Mouse (Mus musculus): ENCODE results near the gene Pecam1. TPM values are rescaled to one million over a fixed set of nuclear protein-coding genes. Genes with fewer than 3 reads are reported as not detected.

Gene Pecam1
- total and polyA plus RNA-seq, 3 experiments, result 18.4 to 22.3 (median 19.2) TPM

DNA sequence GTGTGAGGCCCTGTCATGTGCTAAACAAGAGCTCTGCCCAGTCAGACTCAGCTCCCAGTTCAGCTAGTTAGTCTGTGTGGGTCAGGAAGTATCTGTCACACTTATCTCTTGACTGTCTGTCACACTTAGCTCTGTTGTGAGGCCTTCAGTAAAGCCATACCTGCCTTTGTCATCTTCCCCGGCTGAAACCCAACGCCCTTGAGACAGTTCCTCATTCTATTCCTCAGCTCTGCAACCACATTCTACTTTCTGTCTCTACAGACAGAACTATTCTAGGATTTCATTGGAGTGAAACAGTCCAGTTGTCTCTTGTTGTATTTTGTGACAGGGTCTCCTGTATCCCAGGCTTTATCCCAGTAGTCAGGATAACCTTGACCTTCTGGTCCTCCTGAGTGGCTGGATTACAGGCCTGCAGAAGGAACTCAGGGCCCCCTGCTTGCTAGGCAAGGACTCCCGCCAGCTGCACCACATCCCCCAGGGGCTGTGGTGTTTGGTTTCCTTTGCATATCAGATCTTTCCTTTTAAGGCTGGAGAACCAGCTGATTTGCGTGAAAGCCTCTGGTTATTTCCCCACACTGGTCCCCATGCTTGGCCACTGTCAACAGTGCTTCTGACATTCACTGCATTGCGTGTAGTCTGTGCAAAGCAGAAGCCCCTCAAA is 11.8 kb upstream of the Pecam1 start:
- in situ Hi-C loops (cut with MboI; ENCODE audit: low pct_ligation_motif_present, low pct_unique_long_range_greater_than_20kb, low sequenced_read_pairs), result loop anchor here (25.0 kb wide), 1 partner anchor 450 kb away; the partner anchor contains the start of genes Cd79b and Gh
- DNase-seq (ENCODE audit: extremely low read depth), result peak; percentile 99
- peak overlapping the region in 1 of 3 experiments; percentile 14 for H3K4me3 ChIP-seq (replicated peaks in 1 of 3; ENCODE audit: low read depth in 2 of 3, low read length in 2 of 3, poor library complexity in 1 of 3)

DNA sequence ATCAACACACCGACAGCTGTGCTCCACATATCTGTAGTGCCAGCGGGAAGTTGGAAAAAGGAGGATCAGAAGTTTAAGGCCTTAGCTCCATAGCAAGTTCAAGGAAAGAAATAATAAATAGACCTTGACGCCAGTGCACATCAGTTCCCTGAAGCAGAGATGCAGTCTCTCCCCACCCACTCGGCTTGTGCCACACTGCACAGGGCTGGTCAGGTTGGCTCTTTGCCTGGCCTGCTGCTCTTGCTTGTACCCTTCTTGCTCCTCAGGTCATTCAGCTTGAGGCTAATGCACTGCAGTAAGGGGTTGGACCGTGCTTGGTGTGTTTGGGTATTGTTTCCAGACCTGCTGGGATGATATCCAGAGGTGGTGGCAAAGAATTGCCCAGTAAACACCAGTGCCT is 10.1 kb upstream of the Pecam1 start:
- in situ Hi-C loops (cut with MboI; ENCODE audit: low pct_ligation_motif_present, low pct_unique_long_range_greater_than_20kb, low sequenced_read_pairs), result loop anchor here (25.0 kb wide), 1 partner anchor 448 kb away; the partner anchor contains the start of genes Cd79b and Gh
- H3K4me2 ChIP-seq (ENCODE audit: insufficient read depth, low read depth, poor library complexity, severe bottlenecking), result no peak overlapping the region
- H3K9ac ChIP-seq (ENCODE audit: insufficient read depth, low read depth), result 0 out of 2 replicates have a peak overlapping the region, but pooled peaks have one; percentile 79
- H3K27ac ChIP-seq (ENCODE audit: insufficient read depth, low read depth), result peak overlapping the region; percentile 99
- peak overlapping the region in 1 of 3 experiments; percentile 6 for H3K4me3 ChIP-seq (replicated peaks in 1 of 3; ENCODE audit: low read depth in 2 of 3, low read length in 2 of 3, poor library complexity in 1 of 3)
- peaks cover 26 to 53% of the 10 kb centered on the region in 2 experiments for H3K36me3 ChIP-seq (replicated peaks in 1 of 2; ENCODE audit: control insufficient read depth in 1 of 2, insufficient read depth in 1 of 2, low read length in 1 of 2)
- no peak for DNase-seq (ENCODE audit: extremely low read depth)
- peaks cover 45 to 80% of the 10 kb centered on the region in 2 experiments for H3K4me1 ChIP-seq (ENCODE audit: control insufficient read depth in 1 of 2, insufficient read depth in 2 of 2)
- H3K27me3 ChIP-seq (replicated peaks), result no peaks in the 10 kb centered on the region
- dilution Hi-C loops (cut with MboI; ENCODE audit: extremely low pct_ligation_motif_present, extremely low pct_unique_long_range_greater_than_20kb, low sequenced_read_pairs), result no loop called here
- peaks cover 3% of the 10 kb centered on the region for H3K9me3 ChIP-seq (replicated peaks; ENCODE audit: low read length)
- no peaks in the 10 kb centered on the region for H3K79me2 ChIP-seq (replicated peaks; ENCODE audit: control insufficient read depth, extremely low read depth, insufficient read depth, poor library complexity, severe bottlenecking)
- TF ChIP-seq RCOR1 (conservative IDR thresholded peaks at IDR 0.05; ENCODE audit: low read depth, low read length), result no peak
- no peak for TF ChIP-seq USF2 (conservative IDR thresholded peaks at IDR 0.05; ENCODE audit: low read depth, low read length)
- TF ChIP-seq TBP (conservative IDR thresholded peaks at IDR 0.05; ENCODE audit: low read depth, low read length), result no peak
- no peak for TF ChIP-seq UBTF (IDR thresholded peaks at IDR 0.05; ENCODE audit: low read depth, low read length)
- TF ChIP-seq CHD2 (IDR thresholded peaks at IDR 0.05; ENCODE audit: low read length), result no peak
- no peak for TF ChIP-seq EP300 (IDR thresholded peaks at IDR 0.05; ENCODE audit: low read length)
- no peak for TF ChIP-seq NELFE (IDR thresholded peaks at IDR 0.05; ENCODE audit: low read depth, low read length)
- TF ChIP-seq ZNF384 (IDR thresholded peaks at IDR 0.05; ENCODE audit: low read depth, low read length), result no peak
- TF ChIP-seq MAFK (IDR thresholded peaks at IDR 0.05; ENCODE audit: insufficient replicate concordance, low read length), result no peak
- TF ChIP-seq CTCF (conservative IDR thresholded peaks at IDR 0.05 in 1 of 2, IDR thresholded peaks at IDR 0.05 in 1 of 2; ENCODE audit: low read depth in 2 of 2, low read length in 2 of 2), result no peak
- TF ChIP-seq BHLHE40 (IDR thresholded peaks at IDR 0.05; ENCODE audit: low read depth, low read length), result no peak
- no peak for TF ChIP-seq MYC (IDR thresholded peaks at IDR 0.05; ENCODE audit: low read depth, low read length)
- no peak for TF ChIP-seq SMC3 (IDR thresholded peaks at IDR 0.05; ENCODE audit: low read depth, low read length)
- no peak for TF ChIP-seq RAD21 (IDR thresholded peaks at IDR 0.05; ENCODE audit: low read depth, low read length)
- TF ChIP-seq USF1 (IDR thresholded peaks at IDR 0.05; ENCODE audit: low read depth, low read length), result no peak
- TF ChIP-seq ZKSCAN1 (IDR thresholded peaks at IDR 0.05; ENCODE audit: borderline replicate concordance, low read depth, low read length), result no peak

More for the DNA sequence above, 11.8 kb upstream of the Pecam1 start:
- no peaks in the 10 kb centered on the region for H3K79me2 ChIP-seq (replicated peaks; ENCODE audit: control insufficient read depth, extremely low read depth, insufficient read depth, poor library complexity, severe bottlenecking)
- dilution Hi-C loops (cut with MboI; ENCODE audit: extremely low pct_ligation_motif_present, extremely low pct_unique_long_range_greater_than_20kb, low sequenced_read_pairs), result no loop called here
- H3K9ac ChIP-seq (ENCODE audit: insufficient read depth, low read depth), result peak overlapping the region; percentile 79
- no peaks in the 10 kb centered on the region for H3K9me3 ChIP-seq (replicated peaks; ENCODE audit: low read length)
- H3K27ac ChIP-seq (ENCODE audit: insufficient read depth, low read depth), result peak overlapping the region; percentile 99
- TF ChIP-seq CHD2 (IDR thresholded peaks at IDR 0.05; ENCODE audit: low read length) (peak; percentile 83), RCOR1 (conservative IDR thresholded peaks at IDR 0.05; ENCODE audit: low read depth, low read length) (peak; percentile 81; the same call in 1 of the 2 replicates), PAX5 (IDR thresholded peaks at IDR 0.05; ENCODE audit: low read length) (no peak), ZKSCAN1 (IDR thresholded peaks at IDR 0.05; ENCODE audit: borderline replicate concordance, low read depth, low read length) (no peak), MAFK (IDR thresholded peaks at IDR 0.05; ENCODE audit: insufficient replicate concordance, low read length) (peak; percentile 78; the same call in 1 of the 2 replicates), E2F4 (IDR thresholded peaks at IDR 0.05; ENCODE audit: insufficient replicate concordance, low read depth, low read length) (peak; percentile 90; the same call in 1 of the 2 replicates), ZC3H11A (IDR thresholded peaks at IDR 0.05; ENCODE audit: low read depth, low read length) (no peak), JUND (conservative IDR thresholded peaks at IDR 0.05; ENCODE audit: low read depth, low read length) (peak; percentile 59), POLR2AphosphoS2 (IDR thresholded peaks at IDR 0.05; ENCODE audit: low read depth, low read length) (no peak; the same call in none of the 2 replicates), CHD1 (IDR thresholded peaks at IDR 0.05; ENCODE audit: low read depth, low read length) (0 out of 2 replicates have a peak, but pooled peaks have one; percentile 5), IRF4 (IDR thresholded peaks at IDR 0.05; ENCODE audit: low read depth, low read length) (peak; percentile 80), ETS1 (conservative IDR thresholded peaks at IDR 0.05; ENCODE audit: low read depth, low read length) (peak; percentile 96), USF2 (conservative IDR thresholded peaks at IDR 0.05; ENCODE audit: low read depth, low read length) (no peak), GABPA (IDR thresholded peaks at IDR 0.05; ENCODE audit: insufficient replicate concordance, low read depth, low read length) (no peak), BHLHE40 (IDR thresholded peaks at IDR 0.05; ENCODE audit: low read depth, low read length) (peak; percentile 81), UBTF (IDR thresholded peaks at IDR 0.05; ENCODE audit: low read depth, low read length) (peak; percentile 42; the same call in 1 of the 2 replicates), POLR2A (IDR thresholded peaks at IDR 0.05; ENCODE audit: low read depth, low read length) (peak; percentile 37), EP300 (IDR thresholded peaks at IDR 0.05; ENCODE audit: low read length) (peak; percentile 86), TCF12 (IDR thresholded peaks at IDR 0.05; ENCODE audit: low read depth, low read length) (peak; percentile 93), ZNF384 (IDR thresholded peaks at IDR 0.05; ENCODE audit: low read depth, low read length) (no peak), SMC3 (IDR thresholded peaks at IDR 0.05; ENCODE audit: low read depth, low read length) (peak; percentile 2; the same call in 1 of the 2 replicates), MXI1 (IDR thresholded peaks at IDR 0.05; ENCODE audit: low read depth, low read length) (peak; percentile 93), SIN3A (IDR thresholded peaks at IDR 0.05; ENCODE audit: low read length) (peak; percentile 81), MAZ (IDR thresholded peaks at IDR 0.05; ENCODE audit: low read depth, low read length) (peak; percentile 82), ELF1 (IDR thresholded peaks at IDR 0.05; ENCODE audit: low read depth, low read length) (no peak; the same call in none of the 2 replicates), TBP (conservative IDR thresholded peaks at IDR 0.05; ENCODE audit: low read depth, low read length) (peak; percentile 75), KAT2A (IDR thresholded peaks at IDR 0.05; ENCODE audit: insufficient replicate concordance, low read length) (0 out of 2 replicates have a peak, but pooled peaks have one; percentile 66), MEF2A (IDR thresholded peaks at IDR 0.05; ENCODE audit: borderline replicate concordance, low read depth, low read length) (peak; percentile 85), HCFC1 (IDR thresholded peaks at IDR 0.05; ENCODE audit: low read depth, low read length) (no peak), JUN (IDR thresholded peaks at IDR 0.05; ENCODE audit: insufficient read depth, low read depth, low read length) (no peak), NELFE (IDR thresholded peaks at IDR 0.05; ENCODE audit: low read depth, low read length) (0 out of 2 replicates have a peak, but pooled peaks have one; percentile 12), NRF1 (IDR thresholded peaks at IDR 0.05; ENCODE audit: low read depth, low read length) (no peak), USF1 (IDR thresholded peaks at IDR 0.05; ENCODE audit: low read depth, low read length) (no peak), CTCF (conservative IDR thresholded peaks at IDR 0.05 in 1 of 2, IDR thresholded peaks at IDR 0.05 in 1 of 2; ENCODE audit: low read depth in 2 of 2, low read length in 2 of 2) (no peak), ZMIZ1 (IDR thresholded peaks at IDR 0.05; ENCODE audit: low read depth, low read length) (peak; percentile 73; the same call in 1 of the 2 replicates), MAX (IDR thresholded peaks at IDR 0.05; ENCODE audit: low read length) (peak; percentile 70; the same call in 1 of the 2 replicates), RAD21 (IDR thresholded peaks at IDR 0.05; ENCODE audit: low read depth, low read length) (no peak; the same call in none of the 2 replicates), MYC (IDR thresholded peaks at IDR 0.05; ENCODE audit: low read depth, low read length) (peak; percentile 64)
- H3K4me2 ChIP-seq (ENCODE audit: insufficient read depth, low read depth, poor library complexity, severe bottlenecking), result peak overlapping the region; percentile 81
- H3K36me3 ChIP-seq (replicated peaks in 1 of 2; ENCODE audit: control insufficient read depth in 1 of 2, insufficient read depth in 1 of 2, low read length in 1 of 2), result peaks cover 27 to 51% of the 10 kb centered on the region in 2 experiments
- H3K27me3 ChIP-seq (replicated peaks), result no peaks in the 10 kb centered on the region
- peaks cover 44 to 84% of the 10 kb centered on the region in 2 experiments for H3K4me1 ChIP-seq (ENCODE audit: control insufficient read depth in 1 of 2, insufficient read depth in 2 of 2)

Data from CH12.LX (cell line).